Mouse (Mus musculus) retina, embryonic 14.5 days (tissue): ENCODE data around the gene Ntng1.
A peak's percentile ranks its signal among the peaks of the same experiment; 100 is the strongest.

Experiments used
- DNase-seq: peaks from one replicate; pipeline ENCODE4 v3.0.0-alpha.2; 2015; ENCODE audit warnings: low spot score

Gene Ntng1

DNA sequence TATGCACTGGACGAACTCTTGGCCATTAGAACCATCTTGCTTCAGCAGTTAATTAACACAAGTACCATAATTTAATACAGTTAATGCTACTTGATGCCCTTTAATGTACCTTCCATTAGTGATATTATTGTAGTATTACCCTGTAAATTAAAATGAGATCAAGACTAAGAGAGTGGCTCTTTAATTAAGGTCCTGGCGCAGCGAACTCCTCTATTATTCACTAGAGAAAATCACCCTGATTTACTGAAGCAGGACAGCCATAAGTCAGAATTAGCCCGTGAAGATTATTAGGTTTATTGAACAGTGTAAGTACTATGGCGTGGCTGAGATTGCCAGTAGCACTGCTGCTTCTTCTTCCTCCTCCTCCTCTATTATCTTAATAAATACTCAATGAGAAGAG, 212.8 kb downstream of the Ntng1 start:
- DNase-seq = no peak

DNA sequence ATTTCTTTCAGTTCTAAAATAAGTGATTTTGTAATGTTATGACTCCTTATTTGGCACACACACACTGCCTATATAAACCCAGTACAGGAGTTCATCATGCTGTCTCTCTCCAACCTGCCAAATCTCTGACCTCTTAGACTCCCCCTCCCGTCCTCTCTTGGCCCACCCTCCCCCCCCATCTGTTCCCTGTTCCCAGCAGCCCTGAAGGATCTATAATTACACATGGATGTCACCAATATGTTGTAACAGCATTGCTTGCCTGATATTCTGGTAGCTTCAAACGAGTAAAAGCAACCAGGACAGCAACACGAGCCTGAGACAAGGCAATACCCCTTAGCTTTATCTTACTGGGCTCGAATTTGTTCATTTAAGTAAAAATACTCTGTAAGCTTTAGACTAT, 220.0 kb downstream of the Ntng1 start:
- DNase-seq = no peak

- DNase-seq = no peak
Observed at GRCm38 (mm10) chr3:109918996-109919395, 224.8 kb downstream of the Ntng1 start.

DNA sequence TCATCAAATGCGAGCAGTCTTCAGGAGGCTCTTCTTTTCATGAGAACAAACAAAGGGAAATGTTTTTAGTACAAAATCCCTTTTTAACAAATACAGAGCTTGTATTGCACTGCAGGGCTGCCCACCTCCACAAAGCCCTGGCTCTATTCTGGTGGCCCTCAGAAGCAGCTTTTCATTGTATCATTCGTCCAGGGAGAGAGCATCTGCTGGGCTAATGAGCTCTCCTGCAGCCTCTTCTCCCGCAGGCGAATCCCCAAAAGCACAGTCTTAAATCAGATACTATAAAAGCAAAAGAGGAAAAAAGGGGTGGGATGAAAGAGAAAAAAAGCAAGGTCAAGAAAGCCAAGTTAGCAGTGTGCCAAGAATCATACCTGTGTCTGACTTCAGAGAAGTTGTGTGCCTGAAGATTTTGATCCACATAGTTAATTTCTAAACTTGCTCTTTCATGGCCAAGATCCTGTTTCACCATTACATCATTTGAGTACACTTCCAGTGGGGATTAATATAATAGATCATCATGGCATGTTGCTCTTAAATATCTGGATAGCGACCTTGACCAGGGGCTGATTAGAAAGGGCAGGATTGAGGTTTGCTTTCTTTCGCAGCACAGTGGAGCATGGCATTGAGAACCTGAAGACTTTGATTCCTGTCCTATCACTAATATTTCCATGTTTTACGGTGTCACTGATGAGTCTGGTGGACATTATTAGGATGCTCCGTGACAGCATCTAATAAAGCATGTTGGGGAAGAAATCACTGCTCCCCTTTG, 225.7 kb downstream of the Ntng1 start:
- DNase-seq = peak; percentile 9

GRCm38 (mm10) chr3:109917077-109917476, 226.7 kb downstream of the Ntng1 start:
- peak; percentile 33 for DNase-seq

GRCm38 (mm10) chr3:109914226-109914625, 229.6 kb downstream of the Ntng1 start:
- no peak for DNase-seq

DNA sequence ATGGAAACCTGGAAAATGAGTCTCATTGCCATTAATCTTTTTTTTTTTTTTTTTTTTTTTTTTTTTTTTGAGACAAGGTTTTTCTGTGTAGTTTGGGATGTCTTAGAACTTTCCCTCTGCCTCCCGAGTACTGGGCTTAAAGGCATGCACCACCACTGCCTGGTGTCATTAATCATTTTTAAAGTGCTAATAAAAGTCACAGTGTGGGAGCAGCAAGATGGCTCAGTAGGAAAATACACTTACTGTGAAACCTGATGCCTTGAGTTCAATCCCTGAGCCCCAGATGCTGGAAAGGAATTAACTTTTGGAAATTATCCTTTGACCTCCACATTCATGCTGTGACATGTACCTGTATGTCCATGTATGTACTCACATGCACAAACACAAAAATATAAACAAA, 253.2 kb downstream of the Ntng1 start:
- no peak for DNase-seq

DNA sequence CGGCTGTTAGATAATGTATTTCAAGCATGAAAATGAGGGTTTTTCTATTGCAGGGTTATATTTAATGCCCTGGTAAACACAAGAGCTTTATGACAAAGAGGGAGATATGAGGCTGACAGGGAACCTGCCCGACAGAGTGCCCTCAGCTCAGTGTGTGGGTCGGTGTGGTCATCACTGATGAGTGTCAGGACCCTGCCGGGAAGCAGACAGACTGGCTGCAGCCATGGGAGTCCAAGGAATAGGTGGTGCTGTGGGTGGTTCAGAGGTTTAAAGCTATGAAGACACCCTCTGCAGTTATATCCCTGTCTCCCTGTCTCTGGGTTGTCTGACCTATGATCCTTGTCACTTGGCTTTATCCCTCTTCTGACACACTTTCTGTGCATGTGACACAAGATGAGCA, 258.1 kb downstream of the Ntng1 start:
- no peak for DNase-seq

- no peak for DNase-seq
Observed at GRCm38 (mm10) chr3:109879061-109879460, 264.8 kb downstream of the Ntng1 start.

DNA sequence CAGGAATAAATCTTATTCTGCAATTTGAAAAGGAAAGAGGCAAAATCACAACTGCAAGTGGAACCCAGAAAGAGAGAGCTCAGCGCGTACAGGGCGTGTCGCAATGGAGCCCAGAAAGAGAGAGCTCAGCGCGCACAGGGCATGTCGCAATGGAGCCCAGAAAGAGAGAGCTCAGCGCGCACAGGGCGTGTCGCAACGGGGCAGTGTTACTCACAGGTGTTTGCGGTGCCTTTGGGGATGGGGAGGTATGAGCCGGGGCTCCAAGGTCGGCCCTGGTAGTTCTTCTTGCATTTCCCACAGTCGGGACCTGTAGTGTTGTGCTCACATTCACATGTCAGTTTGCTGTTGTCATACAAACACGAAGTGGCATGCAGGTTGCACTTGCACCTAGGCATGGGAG, 271.8 kb downstream of the Ntng1 start:
- no peak for DNase-seq

- DNase-seq = no peak
Observed at GRCm38 (mm10) chr3:109858276-109858675, 285.5 kb downstream of the Ntng1 start.

- no peak for DNase-seq
Observed at GRCm38 (mm10) chr3:109854449-109855155, 289.2 kb downstream of the Ntng1 start.

DNA sequence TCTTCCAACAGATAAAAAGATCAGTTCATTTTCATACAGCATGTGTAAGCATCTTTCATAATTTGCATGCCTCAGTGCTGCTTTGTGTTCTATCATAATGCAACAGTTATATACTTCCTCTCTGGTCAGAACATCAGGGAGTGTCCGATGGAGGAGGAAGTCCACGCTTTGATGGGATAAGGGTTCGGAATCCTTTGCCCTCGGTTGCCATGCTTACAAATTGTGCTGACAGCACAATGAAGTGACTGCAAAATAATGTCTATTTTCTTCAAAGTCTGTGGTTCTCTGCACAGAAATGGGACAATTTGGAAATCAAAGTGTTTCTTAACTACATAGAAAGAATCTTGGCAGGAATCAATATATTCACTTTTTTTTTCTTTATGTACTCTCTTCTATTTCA, 297.2 kb downstream of the Ntng1 start:
- no peak for DNase-seq

DNA sequence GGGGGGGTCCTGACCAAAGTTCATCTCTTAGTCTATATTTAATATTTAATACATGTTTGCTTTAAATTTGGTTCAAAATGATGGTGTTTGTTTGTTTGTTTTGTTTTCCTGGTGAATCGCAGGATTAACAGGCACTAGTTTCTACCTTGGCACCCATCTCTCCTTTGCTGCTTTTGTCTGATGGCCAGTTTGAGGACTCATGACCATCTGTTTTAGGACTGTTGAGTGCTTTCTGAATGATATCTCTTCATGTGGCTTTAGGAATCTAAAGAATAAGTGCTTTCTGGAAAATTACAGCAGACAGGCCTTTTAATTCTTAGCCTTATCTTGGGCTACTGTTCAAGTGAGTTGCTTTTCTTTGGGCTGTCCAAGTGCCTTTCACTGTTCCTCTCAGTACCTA, 318.0 kb downstream of the Ntng1 start:
- no peak for DNase-seq

- DNase-seq = no peak
Observed at GRCm38 (mm10) chr3:109822803-109823474, 320.9 kb downstream of the Ntng1 start.

DNA sequence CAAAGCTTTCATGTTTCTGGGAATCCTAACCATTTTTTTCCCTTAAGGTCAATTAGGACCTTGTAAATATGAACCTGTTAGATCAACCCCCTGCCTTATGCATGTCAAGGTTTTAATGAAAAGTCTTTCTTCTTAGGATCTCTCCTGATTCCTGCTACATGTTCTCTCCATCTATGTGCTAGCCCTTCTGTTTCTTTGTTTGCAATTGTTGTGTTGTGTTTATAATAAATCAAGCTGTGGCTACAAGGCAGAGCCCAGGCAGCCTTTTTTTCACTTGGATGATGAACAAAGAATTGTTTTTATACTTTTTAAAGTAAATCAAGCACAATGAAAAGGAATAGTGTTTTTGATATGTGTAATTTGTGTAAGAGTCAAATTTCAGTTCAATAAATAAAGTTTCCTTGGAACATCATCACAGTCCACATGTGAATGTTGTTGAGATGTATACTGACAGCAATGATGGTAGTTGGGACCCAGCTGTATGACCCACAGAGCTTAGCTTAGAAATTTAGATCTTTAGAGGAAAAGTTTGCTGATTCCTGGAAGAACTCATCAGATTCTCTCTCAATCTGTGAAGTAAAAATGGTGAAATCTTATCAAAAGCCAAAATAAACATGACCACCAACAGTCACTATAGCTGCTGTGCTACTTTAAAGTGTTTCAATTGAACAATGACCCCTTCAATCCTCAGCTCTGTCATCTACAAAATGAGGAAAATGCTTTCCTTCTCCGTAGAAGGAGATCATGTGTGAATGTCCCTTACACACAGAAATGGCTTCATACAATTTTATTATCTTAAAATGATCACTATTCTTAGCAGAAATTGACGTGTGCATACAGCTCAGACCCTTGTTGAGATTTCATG, 324.8 kb downstream of the Ntng1 start:
- no peak for DNase-seq

GRCm38 (mm10) chr3:109809065-109809464, 334.7 kb downstream of the Ntng1 start:
- no peak for DNase-seq

DNA sequence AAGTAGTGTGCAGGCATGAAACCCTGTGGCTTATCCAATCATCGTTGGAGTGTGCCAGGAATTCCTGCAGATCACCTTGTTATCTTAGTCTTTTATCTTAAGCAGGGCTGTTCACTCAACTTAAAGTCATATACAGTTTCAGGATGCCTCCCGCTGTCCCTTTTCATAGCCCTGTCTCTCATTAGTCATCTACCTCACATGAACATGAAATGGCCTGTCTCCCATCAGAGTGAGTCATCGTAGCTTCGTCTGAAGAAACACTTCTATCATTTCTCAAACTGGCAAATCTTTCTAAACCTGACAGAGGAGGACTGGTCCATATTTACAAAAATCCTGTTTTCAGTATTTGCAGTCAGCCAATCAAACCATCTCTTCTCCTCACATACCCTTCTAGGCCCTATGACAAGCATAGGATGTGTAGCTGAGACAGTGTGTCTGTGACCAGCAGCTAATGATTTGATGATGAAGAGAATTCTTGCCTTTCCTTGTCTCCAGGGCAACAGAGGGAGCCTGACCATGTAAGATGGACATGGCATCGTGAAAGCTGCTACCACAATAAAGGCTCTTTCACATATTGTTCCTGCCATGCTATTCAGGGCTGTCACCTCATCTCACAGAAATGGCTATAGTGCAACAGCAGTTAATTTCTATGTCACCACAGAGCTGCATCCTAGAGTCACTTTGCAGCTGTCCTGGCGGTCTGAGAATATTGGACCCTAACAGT, 336.4 kb downstream of the Ntng1 start:
- no peak for DNase-seq

DNA sequence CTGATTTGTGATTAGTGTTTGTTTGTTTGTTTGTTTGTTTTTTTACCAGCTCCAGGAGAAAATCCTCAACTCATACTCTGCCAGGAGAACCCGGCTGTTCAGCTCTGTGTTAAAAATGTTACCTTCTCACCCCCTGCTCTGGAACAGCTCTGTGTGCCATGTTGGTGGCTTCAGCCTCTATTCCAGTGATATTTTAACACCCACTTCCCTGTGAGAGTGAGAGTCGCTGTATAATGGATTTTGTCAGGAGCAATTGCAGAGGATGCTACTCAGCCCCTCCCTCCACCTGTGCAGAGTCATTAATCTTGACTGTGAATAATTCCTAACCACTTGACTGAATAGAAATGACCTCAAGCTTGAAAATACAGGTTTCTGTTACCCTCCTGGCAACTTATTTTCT, 339.7 kb downstream of the Ntng1 start:
- no peak for DNase-seq

GRCm38 (mm10) chr3:109803616-109804015, 340.2 kb downstream of the Ntng1 start:
- DNase-seq = no peak

- DNase-seq = peak; percentile 50
Observed at GRCm38 (mm10) chr3:109797354-109797753, 346.5 kb downstream of the Ntng1 start.
